In the genomic region with DNA sequence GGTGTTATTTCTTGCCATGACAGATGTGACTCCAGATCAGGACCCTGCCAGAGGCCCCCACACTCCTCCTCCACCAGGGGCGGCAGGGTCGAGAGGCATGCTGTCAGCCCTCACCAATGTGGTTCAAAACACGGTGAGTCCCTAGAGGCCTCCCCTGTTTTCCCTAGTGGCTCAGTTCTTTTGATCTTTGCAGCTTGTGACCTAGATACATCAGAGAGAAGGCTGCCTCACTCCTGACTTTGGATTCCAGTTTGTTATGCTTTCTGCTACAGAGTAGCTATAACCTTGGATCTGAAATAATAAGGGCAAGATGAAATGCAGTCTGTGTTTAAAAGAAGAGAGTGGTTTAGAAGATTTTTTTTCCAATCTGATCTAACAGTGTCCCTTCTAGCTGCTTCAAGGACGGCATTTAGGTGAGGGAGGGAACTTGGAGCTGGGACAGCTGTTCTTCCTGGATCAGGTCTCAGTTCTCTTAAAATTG, we compare ENCODE assay signal across 10 mouse cellular contexts. TPM values are rescaled to one million over a fixed set of nuclear protein-coding genes. Genes with fewer than 3 reads are reported as not detected.
DNase-seq lines count a peak whose midpoint lies in the region; ATAC-seq and TF ChIP-seq lines count a peak whose summit lies in the region.
"Had no signal": no experiment of that assay in that cellular context is flagged by ENCODE, and none has a peak within 500 bp of the region (broad histone marks: within the 10 kb centered on the region; RNA-seq: fewer than 3 reads in every experiment).

No protein-coding gene starts in this region.

- no peaks in the 10 kb centered on the region for H3K27me3 ChIP-seq in forebrain, embryonic 12.5 days
- H3K27me3 ChIP-seq in forebrain, embryonic 11.5 days (ENCODE audit: control insufficient read depth, insufficient read depth, low read length) = no peaks in the 10 kb centered on the region
- H3K27me3 ChIP-seq in testis, adult 2 months (ENCODE audit: control insufficient read depth, insufficient read depth, low read length) = no peaks in the 10 kb centered on the region
- no peaks in the 10 kb centered on the region for H3K27me3 ChIP-seq in midbrain, embryonic 14.5 days (ENCODE audit: control insufficient read depth, insufficient read depth, low read length)
- H3K27me3 ChIP-seq: lung, embryonic 15.5 days had no signal

- WGBS in forebrain, embryonic 12.5 days = 54% methylated on average over 4 of the region's 4 CpGs
- WGBS in forebrain, embryonic 11.5 days = 45% methylated on average over 4 of the region's 4 CpGs
- WGBS in midbrain, embryonic 14.5 days = 38% methylated on average over 4 of the region's 4 CpGs

- no peak for TF ChIP-seq POLR2A in testis, adult 2 months (IDR thresholded peaks at IDR 0.05; ENCODE audit: control insufficient read depth, low read depth, low read length)

- no peaks in the 10 kb centered on the region for H3K9me3 ChIP-seq in forebrain, embryonic 12.5 days
- H3K9me3 ChIP-seq in forebrain, embryonic 11.5 days (ENCODE audit: control insufficient read depth, low read length) = no peaks in the 10 kb centered on the region
- H3K9me3 ChIP-seq in midbrain, embryonic 14.5 days (ENCODE audit: control insufficient read depth, low read length) = no peaks in the 10 kb centered on the region
- H3K9me3 ChIP-seq: lung, embryonic 15.5 days had no signal

- no peak overlapping the region for H3K4me3 ChIP-seq in forebrain, embryonic 12.5 days (replicated peaks)
- no peak overlapping the region for H3K4me3 ChIP-seq in forebrain, embryonic 11.5 days (ENCODE audit: low read depth, low read length)
- H3K4me3 ChIP-seq in testis, adult 2 months (ENCODE audit: control insufficient read depth, low read depth, low read length) = no peak overlapping the region
- no peak overlapping the region for H3K4me3 ChIP-seq in midbrain, embryonic 14.5 days (replicated peaks; ENCODE audit: low read depth, low read length)
- H3K4me3 ChIP-seq: lung, embryonic 15.5 days had no signal

- TF ChIP-seq CTCF in testis, adult 2 months (IDR thresholded peaks at IDR 0.05; ENCODE audit: control insufficient read depth, insufficient read depth, insufficient replicate concordance, low read depth, low read length) = no peak

- H3K27ac ChIP-seq in forebrain, embryonic 12.5 days = no peak overlapping the region
- no peak overlapping the region for H3K27ac ChIP-seq in forebrain, embryonic 11.5 days (ENCODE audit: low read depth, low read length)
- H3K27ac ChIP-seq in testis, adult 2 months (ENCODE audit: control insufficient read depth, insufficient read depth, low read depth, low read length) = peak overlapping the region; percentile 60
- peak overlapping the region; percentile 32 for H3K27ac ChIP-seq in midbrain, embryonic 14.5 days (replicated peaks; ENCODE audit: low read depth, low read length)
- H3K27ac ChIP-seq: lung, embryonic 15.5 days had no signal

- no peak overlapping the region for H3K4me2 ChIP-seq in forebrain, embryonic 12.5 days
- no peak overlapping the region for H3K4me2 ChIP-seq in forebrain, embryonic 11.5 days (ENCODE audit: low read depth, low read length, severe bottlenecking)
- H3K4me2 ChIP-seq in midbrain, embryonic 14.5 days (ENCODE audit: low read length) = no peak overlapping the region
- H3K4me2 ChIP-seq: lung, embryonic 15.5 days had no signal

- no peak for DNase-seq in forebrain, embryonic 11.5 days (ENCODE audit: low spot score)
- no peak for DNase-seq in testis, postnatal 14 days (ENCODE audit: low spot score)
- peak; percentile 65 for DNase-seq in midbrain, embryonic 14.5 days
- DNase-seq in thymus, postnatal 4 days = peak; percentile 81
- DNase-seq in lung, postnatal 4 days = no peak
- DNase-seq in kidney, postnatal 36 days = no peak
- DNase-seq: gastrocnemius, postnatal 36 days had no signal

- peak; percentile 15; the same call in 1 of the 2 replicates for ATAC-seq in forebrain, embryonic 12.5 days (ENCODE audit: low FRiP score)
- ATAC-seq in forebrain, embryonic 11.5 days (replicated peaks; ENCODE audit: low FRiP score) = no peak
- ATAC-seq in midbrain, embryonic 14.5 days (ENCODE audit: low FRiP score, low TSS enrichment) = 0 out of 2 replicates have a peak, but pooled peaks have one; percentile 44

- H3K36me3 ChIP-seq in forebrain, embryonic 12.5 days (replicated peaks) = 0 out of 2 replicates have a peak, but pooled peaks cover 3% of the 10 kb centered on the region
- H3K36me3 ChIP-seq in forebrain, embryonic 11.5 days (ENCODE audit: control insufficient read depth, insufficient read depth, low read length) = no peaks in the 10 kb centered on the region
- no peaks in the 10 kb centered on the region for H3K36me3 ChIP-seq in testis, adult 2 months (ENCODE audit: control insufficient read depth, insufficient read depth, low read length)
- no peaks in the 10 kb centered on the region for H3K36me3 ChIP-seq in midbrain, embryonic 14.5 days (ENCODE audit: control insufficient read depth, insufficient read depth, low read length)

- peaks cover 12% of the 10 kb centered on the region for H3K4me1 ChIP-seq in forebrain, embryonic 12.5 days
- H3K4me1 ChIP-seq in forebrain, embryonic 11.5 days (replicated peaks; ENCODE audit: control insufficient read depth, insufficient read depth, low read length) = peaks cover 4% of the 10 kb centered on the region; the same call in 1 of the 2 replicates
- peaks cover 3% of the 10 kb centered on the region; the same call in 1 of the 2 replicates for H3K4me1 ChIP-seq in testis, adult 2 months (ENCODE audit: control insufficient read depth, insufficient read depth, low read length)
- no peaks in the 10 kb centered on the region for H3K4me1 ChIP-seq in midbrain, embryonic 14.5 days (ENCODE audit: control insufficient read depth, insufficient read depth, low read length)
- H3K4me1 ChIP-seq: lung, embryonic 15.5 days had no signal

- H3K9ac ChIP-seq in forebrain, embryonic 12.5 days = no peak overlapping the region
- H3K9ac ChIP-seq in forebrain, embryonic 11.5 days (ENCODE audit: low read length) = no peak overlapping the region
- no peak overlapping the region for H3K9ac ChIP-seq in midbrain, embryonic 14.5 days (replicated peaks; ENCODE audit: low read length)
- H3K9ac ChIP-seq: lung, embryonic 15.5 days had no signal

RNA-seq across cellular contexts. Expression of a gene that starts 36.2 kb away (rescaled TPM):
- polyA plus RNA-seq in forebrain, embryonic 12.5 days (2016; fragmentation: Nextera tagmentation; extraction: Ambion mirVana) = 9.6 and 15.0 TPM in 2 replicates
- 14.1 and 16.1 TPM in 2 replicates for polyA plus RNA-seq in forebrain, embryonic 11.5 days (2014; fragmentation: Nextera tagmentation; extraction: Ambion mirVana)
- polyA plus RNA-seq in testis, adult 2 months (2012; rRNA removed) = 2.1 and 3.0 TPM in 2 replicates
- 1.6 and 6.2 TPM in 2 replicates for polyA plus RNA-seq in midbrain, embryonic 14.5 days (2014; fragmentation: Nextera tagmentation; extraction: Ambion mirVana)

RNA-seq across cellular contexts. Expression of a gene that starts 46.2 kb away (rescaled TPM):
- 0.32 TPM in 2 replicates for polyA plus RNA-seq in forebrain, embryonic 12.5 days (2016; fragmentation: Nextera tagmentation; extraction: Ambion mirVana)
- 0.32 and 0.45 TPM in 2 replicates for polyA plus RNA-seq in forebrain, embryonic 11.5 days (2014; fragmentation: Nextera tagmentation; extraction: Ambion mirVana)
- polyA plus RNA-seq in testis, adult 2 months (2012; rRNA removed) = 0.06 and 0.10 TPM in 2 replicates
- 0.07 and 0.25 TPM in 2 replicates for polyA plus RNA-seq in midbrain, embryonic 14.5 days (2014; fragmentation: Nextera tagmentation; extraction: Ambion mirVana)

Comparison
In these comparisons a context has a peak if more than half of its experiments do, and no peak if none do; other contexts are left out.
1. H3K27ac ChIP-seq: peak in testis, adult 2 months (single experiment) and midbrain, embryonic 14.5 days (single experiment); none in forebrain, embryonic 12.5 days (single experiment) and forebrain, embryonic 11.5 days (single experiment).
2. DNase-seq: peak in midbrain, embryonic 14.5 days (single experiment) and thymus, postnatal 4 days (single experiment); none in forebrain, embryonic 11.5 days (single experiment), testis, postnatal 14 days (single experiment), lung, postnatal 4 days (0 of 2) and kidney, postnatal 36 days (0 of 2).